Mouse (Mus musculus): ENCODE measurements at regions not wholly inside any gene's neighbourhood (a gene's known extent, or its start where the extent isn't known, plus 50 kb on each side); places are given as distances from the start of the nearest gene placed in this dataset.

DNA sequence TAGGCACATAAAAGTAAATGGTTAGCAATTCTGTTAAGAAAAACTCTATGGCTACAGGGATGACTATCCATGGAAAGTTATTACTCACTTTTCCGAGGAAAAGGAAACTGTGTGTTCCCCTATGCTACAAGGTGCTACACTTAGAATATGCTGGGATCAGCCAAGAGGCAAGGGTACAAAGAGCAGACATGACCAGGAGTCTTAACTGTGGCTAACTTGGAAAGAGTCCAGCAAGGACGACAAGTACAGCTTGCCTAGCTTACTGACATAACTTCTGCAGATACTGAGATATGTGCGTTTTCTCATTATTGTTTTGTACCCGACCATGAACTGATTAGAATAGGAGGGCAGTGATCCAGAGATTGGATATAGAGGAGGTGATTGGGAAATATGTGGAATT, 296.4 kb downstream of the Gm16223 start:
- no peak for DNase-seq

GRCm38 (mm10) chr5:42387959-42388358, 320.2 kb downstream of the Gm16223 start:
- no peak for DNase-seq

DNA sequence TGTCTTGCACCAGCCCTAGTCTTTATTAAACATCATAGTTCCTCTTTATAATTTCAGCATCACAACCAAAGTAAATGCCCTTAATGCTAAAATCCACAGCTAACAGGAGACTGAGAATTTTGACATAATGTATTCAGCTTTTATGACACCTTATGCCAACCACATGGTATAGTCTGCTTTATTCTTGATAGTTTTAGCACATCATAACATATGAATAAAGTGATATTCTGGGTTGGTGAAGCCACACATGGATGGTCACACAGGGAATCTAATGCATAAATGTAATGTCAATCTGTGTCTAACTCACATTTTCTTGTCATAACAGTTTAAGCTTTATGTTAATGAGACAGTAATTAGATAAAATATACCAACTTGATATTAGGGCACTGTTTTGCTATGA, 328.9 kb downstream of the Gm16223 start:
- no peak for DNase-seq

- no peak for DNase-seq
These were observed 342.2 kb downstream of the Gm16223 start for GRCm38 (mm10) chr5:42409981-42410380.

DNA sequence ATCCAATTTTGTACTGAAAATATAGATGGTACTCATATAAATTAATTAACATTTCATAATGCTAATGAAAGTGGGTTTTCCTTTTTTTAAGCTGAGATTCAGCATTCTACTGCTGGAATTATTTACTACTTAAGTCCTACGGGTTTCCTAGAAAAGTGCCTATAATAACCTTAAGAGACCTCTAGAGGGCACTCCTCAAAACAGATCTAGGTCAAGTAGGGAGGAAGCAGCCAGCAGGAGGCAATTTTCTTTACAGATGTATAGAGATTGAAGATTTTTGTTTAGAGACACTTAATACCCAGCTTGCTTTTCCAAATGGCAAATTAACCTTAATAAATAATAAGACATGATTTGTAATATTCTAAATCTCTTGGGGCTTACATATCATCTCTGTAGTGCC, 344.5 kb downstream of the Gm16223 start:
- no peak for DNase-seq

GRCm38 (mm10) chr5:42425902-42426301, 358.1 kb downstream of the Gm16223 start:
- DNase-seq = no peak

GRCm38 (mm10) chr5:42433147-42433546, 365.4 kb downstream of the Gm16223 start:
- DNase-seq = no peak

GRCm38 (mm10) chr5:42448644-42449043, 380.9 kb downstream of the Gm16223 start:
- DNase-seq = no peak

- peak; percentile 30 for DNase-seq
These were observed 381.8 kb downstream of the Gm16223 start for GRCm38 (mm10) chr5:42449581-42449980.

GRCm38 (mm10) chr5:42453707-42454106, 385.9 kb downstream of the Gm16223 start:
- DNase-seq = no peak

DNA sequence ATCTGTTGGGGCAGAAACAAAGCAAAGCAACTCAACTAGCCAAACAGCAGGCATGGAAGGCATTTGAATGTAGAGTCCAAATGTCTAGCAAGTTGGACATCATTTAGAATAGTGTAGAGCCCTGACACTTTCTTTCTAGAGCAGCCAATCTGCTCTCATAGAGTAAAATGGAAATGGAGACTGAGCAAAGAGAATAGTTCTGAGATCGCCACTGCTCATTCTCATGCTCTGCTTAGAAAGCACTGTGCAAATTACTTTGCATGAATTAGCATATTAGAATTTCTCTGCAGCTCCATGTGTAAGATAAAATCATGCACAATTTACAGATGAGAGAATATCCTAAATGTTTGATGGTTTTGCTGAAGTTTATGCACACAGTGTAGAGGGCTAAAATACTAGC, 393.4 kb downstream of the Gm16223 start:
- no peak for DNase-seq

DNA sequence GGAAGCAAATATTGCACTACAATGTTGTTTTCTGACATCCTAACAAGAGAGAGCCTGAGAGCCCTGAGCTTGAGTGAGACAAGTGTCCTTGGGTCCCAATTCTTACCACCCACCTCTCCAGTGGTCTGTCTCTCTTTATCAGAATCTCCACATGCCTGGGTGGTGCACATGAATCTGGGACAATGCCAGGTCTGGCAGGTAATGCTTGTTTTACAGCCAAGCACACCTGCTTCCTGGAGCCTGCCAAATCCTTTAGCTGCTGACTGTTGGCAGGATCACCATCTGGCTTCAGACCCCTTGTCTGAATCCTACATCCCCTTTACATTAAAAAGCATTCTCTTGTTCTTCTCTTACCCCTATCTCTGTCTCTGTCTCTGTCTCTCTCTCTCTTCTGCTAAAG, 397.1 kb downstream of the Gm16223 start:
- DNase-seq = no peak

GRCm38 (mm10) chr5:42473493-42473892, 405.7 kb downstream of the Gm16223 start:
- no peak for DNase-seq

DNA sequence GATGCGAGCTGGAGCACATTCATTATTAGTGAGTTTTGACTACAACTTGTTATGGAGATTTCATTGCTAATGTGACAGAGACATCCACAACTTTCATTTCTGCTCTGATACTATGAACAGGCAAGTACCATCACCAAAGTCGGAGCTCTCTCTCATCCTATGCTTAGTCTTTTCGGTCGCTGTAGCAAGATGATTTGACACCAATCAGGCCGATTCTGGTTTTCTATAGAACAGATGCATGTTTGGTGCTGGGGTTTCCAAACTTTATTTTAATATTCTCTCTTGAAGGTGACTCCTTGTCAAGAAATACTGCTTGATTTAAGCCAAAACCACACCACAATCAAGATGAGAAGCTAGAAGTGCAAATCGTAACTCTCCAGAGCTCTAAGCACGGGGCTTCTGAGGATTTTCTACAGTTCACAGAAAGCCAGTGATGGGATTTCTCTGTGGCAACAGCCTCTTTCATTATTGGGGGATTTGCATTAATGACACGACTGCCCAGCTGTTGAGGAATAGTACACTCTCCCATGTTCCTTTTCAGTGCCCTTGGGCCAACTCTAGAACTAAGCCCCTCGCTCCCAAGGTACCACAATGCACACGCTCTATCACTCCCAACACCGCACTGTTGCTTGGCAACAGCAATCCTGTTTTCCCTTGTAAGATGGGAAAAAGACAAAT, 434.5 kb downstream of the Gm16223 start:
- DNase-seq = no peak

DNA sequence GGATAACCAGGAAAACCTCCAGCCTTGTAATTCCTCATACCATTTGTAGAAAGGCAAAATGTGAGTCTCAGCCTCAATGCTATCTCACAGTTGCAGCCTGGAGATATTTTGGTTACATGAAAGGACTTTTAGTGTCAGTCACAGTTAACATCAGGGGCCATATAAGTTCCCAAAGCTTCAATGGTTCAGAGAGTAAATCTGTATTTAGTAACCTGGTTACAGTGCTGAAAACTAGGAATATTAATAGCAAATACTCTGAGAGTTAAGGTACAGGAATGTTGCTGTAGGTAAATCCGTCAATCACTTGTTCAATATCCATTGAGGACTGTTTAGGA, 435.0 kb downstream of the Gm16223 start:
- no peak for DNase-seq

DNA sequence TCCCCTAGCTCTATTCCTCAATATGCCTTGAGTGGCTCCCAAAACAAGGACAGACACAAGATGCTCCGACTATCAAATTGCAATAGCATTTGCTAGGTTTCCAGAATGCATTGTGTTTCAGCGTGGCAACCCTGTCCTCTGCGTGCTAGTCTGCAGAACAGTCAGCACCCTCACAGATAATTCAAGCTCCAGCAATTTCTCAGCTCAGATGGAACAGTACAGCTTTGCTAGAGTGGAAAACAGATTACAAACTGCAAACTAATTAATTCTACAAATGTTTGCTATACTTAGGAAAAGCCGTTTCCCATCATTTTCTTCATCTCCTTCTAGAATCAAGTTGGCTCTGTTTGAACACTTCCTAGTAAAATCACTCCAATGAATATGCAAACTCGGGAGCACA, 441.4 kb downstream of the Gm16223 start:
- DNase-seq = no peak

DNA sequence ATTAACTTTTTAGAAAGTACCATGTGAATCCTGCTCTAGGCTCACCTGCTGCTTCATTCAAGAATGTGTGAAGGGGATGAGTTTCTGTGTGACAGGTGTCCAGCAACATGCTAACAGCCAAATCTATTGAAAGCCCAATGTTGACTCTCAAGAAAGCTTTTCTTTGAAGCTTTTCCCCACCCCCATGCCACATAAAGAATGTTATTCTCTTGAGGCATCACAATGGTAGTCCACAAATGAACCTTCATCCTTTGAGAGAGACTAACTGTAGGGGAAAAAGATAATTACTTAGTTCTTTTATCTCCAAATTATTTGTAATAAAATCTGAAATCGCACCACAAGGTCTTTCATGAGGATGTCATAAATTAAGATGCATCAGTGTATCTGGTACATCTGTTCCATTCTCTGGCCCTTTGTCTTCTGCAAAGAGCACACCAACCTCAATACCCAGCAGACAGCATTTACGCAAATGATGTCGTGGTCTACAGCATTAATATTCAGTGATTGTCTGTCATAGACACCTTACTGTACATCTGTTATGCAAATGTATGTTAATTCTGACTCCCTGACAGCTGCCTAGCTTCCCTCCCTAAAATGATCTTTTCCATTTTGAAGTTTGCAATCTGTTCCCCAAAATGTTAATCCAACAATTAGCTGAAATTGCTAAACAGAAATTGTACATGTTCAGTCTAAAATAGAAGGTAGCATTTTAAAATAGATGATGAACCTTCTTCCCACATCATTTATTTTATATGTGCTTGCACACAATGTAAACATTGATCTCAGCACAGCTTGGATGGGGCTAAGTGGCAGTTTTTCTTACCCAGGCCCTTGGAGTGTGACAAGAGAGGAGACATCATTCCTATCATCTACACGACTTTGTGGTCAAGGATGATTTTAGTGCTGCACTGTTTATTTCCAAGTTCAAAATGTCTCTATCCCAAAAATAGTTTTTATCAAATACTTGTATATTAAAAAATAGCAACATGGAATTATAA, 455.7 kb downstream of the Gm16223 start:
- DNase-seq = no peak

DNA sequence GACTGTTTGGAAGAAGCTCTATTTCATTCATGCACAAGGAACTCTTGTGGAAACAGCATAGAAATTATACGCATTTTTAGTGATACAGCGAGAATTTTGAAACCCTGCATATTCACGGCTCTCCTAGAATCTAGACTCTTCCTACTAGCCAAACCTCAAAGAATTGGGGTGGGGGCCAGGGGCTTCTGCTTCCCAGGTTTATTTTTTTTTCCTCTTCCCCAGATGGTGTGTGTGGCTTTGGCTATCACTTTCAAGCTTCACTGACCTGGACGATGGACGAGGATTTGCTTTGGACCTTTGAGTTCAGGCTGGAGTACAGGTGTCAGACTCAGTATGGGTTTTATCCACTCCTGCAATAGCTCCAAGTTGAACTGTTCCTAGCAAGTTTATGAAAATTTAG, 457.7 kb downstream of the Gm16223 start:
- no peak for DNase-seq

DNA sequence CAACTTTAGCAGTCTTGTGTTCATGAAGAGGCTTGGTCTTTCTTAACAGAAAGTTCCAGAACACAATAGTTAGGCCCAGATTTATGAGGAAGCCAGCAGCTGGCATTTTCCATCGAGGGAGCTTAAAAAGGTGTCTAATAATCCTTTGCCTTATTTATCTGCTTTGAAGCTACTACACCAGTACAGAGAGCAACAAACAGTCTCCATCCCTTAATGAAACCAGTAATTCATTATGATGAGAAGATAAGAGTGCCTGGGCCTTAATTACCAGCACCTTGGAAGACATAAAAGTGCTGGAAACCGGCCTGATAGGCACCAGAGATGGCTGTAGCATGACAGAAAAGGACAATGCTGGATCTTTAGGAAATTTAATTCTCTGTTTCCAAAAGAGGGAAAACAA, 492.8 kb downstream of the Gm16223 start:
- no peak for DNase-seq

DNA sequence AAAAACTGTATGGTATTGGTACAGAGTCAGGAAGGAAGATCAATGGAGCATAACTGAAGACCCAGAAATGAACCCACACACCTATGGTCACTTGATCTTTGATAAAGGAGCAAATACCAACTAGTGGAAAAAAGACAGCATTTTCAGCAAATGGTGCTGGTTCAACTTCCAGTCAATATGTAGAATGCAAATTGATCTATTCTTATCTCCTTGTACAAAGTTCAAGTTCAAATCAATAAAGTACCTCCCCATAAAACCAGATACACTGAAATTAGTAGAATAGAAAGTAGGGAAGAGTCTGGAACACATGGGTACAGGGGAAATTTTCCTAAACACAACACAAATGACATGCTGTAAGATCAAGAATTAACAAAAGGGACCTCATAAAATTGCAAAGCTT, 495.6 kb downstream of the Gm16223 start:
- no peak for DNase-seq

DNA sequence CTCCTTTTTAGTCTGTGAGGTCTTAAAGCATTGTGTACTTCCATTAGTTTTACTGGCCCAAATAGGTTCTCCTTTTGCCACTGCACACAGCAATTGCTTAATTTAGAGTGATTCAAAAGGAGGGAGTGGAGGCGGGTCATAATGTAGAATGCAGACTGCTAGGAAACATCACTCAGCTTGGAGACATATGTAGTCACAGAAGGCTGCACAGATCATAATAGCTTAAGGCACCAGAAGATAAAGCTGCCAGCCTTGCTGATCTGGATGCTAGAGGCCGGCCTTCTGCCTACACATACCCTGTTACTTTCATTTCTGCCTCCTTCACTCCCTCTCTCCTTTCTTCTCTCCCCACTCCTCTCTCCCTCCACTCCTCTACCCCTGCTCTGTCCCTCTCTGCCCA, 508.2 kb downstream of the Gm16223 start:
- no peak for DNase-seq

- DNase-seq = no peak
These were observed 510.6 kb downstream of the Gm16223 start for GRCm38 (mm10) chr5:42578208-42578844.

DNA sequence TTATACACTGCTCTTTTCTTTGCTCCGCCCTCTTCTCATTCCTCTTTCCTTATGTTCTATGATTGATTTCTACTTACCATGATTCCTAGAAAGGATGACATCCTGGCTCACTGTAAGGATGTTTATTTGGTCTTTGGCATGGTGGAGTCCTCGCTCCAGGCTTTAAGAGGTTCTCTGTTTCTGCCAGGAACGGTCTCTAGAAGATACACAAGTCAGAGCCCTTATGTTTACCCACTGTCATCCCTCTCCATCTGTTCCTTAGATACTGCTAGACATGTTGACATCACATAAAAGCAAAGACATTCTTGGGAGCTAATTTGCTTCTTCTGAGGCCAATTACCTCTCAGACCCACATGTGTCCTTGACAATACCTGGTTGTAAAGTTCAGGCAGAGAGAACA, 552.9 kb downstream of the Gm16223 start:
- DNase-seq = no peak
